Mouse (Mus musculus): ENCODE measurements around the gene Krr1.

- TF ChIP-seq CTCF (IDR thresholded peaks at IDR 0.05; ENCODE audit: control insufficient read depth, insufficient read depth, low read length) (no peak), POLR2A (IDR thresholded peaks at IDR 0.05; ENCODE audit: borderline replicate concordance, control insufficient read depth, low read depth, low read length) (no peak)
Measured at GRCm38 (mm10) chr10:112023585-112023984, 51.1 kb downstream of the Krr1 start.

Measured in bone marrow, adult 2 months (tissue).